Comparison of ENCODE assay signal across 8 mouse cellular contexts in genomic region chr2:74578146-74578842, GRCm38 (mm10). TPM values are rescaled to one million over a fixed set of nuclear protein-coding genes. Genes with fewer than 3 reads are reported as not detected.
DNase-seq lines count a peak whose midpoint lies in the region; ATAC-seq lines count a peak whose summit lies in the region.

No protein-coding gene starts in this region.

- H3K4me3 ChIP-seq in embryonic facial prominence, embryonic 12.5 days = peak overlapping the region; percentile 98
- peak overlapping the region; percentile 74 for H3K4me3 ChIP-seq in heart, embryonic 15.5 days

- H3K4me1 ChIP-seq in embryonic facial prominence, embryonic 12.5 days = peaks cover 3% of the 10 kb centered on the region
- peaks cover 8% of the 10 kb centered on the region; the same call in 1 of the 2 replicates for H3K4me1 ChIP-seq in heart, embryonic 15.5 days (replicated peaks)

- no peaks in the 10 kb centered on the region for H3K27me3 ChIP-seq in embryonic facial prominence, embryonic 12.5 days
- no peaks in the 10 kb centered on the region for H3K27me3 ChIP-seq in heart, embryonic 15.5 days

- no peaks in the 10 kb centered on the region for H3K36me3 ChIP-seq in embryonic facial prominence, embryonic 12.5 days
- no peaks in the 10 kb centered on the region for H3K36me3 ChIP-seq in heart, embryonic 15.5 days

- no peaks in the 10 kb centered on the region for H3K9me3 ChIP-seq in embryonic facial prominence, embryonic 12.5 days
- no peaks in the 10 kb centered on the region for H3K9me3 ChIP-seq in heart, embryonic 15.5 days (replicated peaks)

- peak; percentile 41 for DNase-seq in cerebellum, adult 11-12 months
- no peak for DNase-seq in cerebellum, adult 8-10 months
- DNase-seq in ZHBTc4 (ENCODE audit: low read depth, low spot score) = peak; percentile 61
- peak; percentile 16 to 64 for DNase-seq in kidney, postnatal 36 days
- DNase-seq in lung, postnatal 25 days (ENCODE audit: low spot score) = peak; percentile 10
- peak; percentile 42 to 49 for DNase-seq in right cerebral cortex, adult 2 months (ENCODE audit: low spot score in 2 of 2)

- under 1% methylated on average over 55 of the region's 55 CpGs for WGBS in embryonic facial prominence, embryonic 12.5 days
- WGBS in heart, embryonic 15.5 days = under 1% methylated on average over 51 of the region's 55 CpGs

- peak overlapping the region; percentile 93 for H3K9ac ChIP-seq in embryonic facial prominence, embryonic 12.5 days
- H3K9ac ChIP-seq in heart, embryonic 15.5 days = peak overlapping the region; percentile 79

- peak overlapping the region; percentile 85 for H3K4me2 ChIP-seq in embryonic facial prominence, embryonic 12.5 days (replicated peaks)
- H3K4me2 ChIP-seq in heart, embryonic 15.5 days = peak overlapping the region; percentile 82

- ATAC-seq in embryonic facial prominence, embryonic 12.5 days (ENCODE audit: insufficient number of reproducible peaks, insufficient read depth, low FRiP score, low TSS enrichment) = peak; percentile 68
- ATAC-seq in heart, embryonic 15.5 days (replicated peaks; ENCODE audit: insufficient number of reproducible peaks, insufficient read depth, low FRiP score, low read depth) = peak; percentile 79

- H3K27ac ChIP-seq in embryonic facial prominence, embryonic 12.5 days = peak overlapping the region; percentile 81
- H3K27ac ChIP-seq in heart, embryonic 15.5 days = peak overlapping the region; percentile 88

RNA-seq across cellular contexts. Expression of gene Lnpk, which starts 0.9 kb away (rescaled TPM):
- 40.0 and 40.1 TPM in 2 replicates for polyA plus RNA-seq in embryonic facial prominence, embryonic 12.5 days (2016; fragmentation: Nextera tagmentation; extraction: Ambion mirVana)
- 15.3 and 15.9 TPM in 2 replicates for polyA plus RNA-seq in heart, embryonic 15.5 days (2015; fragmentation: Nextera tagmentation; extraction: Ambion mirVana)
